8 mouse cellular contexts compared by ENCODE assay signal in the genomic region with DNA sequence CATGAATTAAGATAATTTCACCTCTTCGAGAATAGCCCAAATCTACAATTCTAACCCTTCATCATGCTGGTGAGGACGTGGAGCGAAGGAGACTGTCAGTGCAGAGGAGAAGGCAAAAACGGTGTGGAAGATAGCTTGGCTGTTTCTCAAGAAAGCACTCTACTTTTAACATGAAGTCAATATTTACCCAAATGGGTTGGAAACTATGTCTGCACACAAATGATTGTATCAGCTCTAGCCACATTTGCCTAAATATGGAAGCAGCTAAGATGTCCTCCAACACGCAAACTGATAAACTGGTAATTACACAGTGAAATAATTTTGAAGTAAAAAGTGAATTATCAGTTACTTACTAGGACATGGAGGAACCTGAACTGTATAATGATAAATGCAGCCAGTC. TPM values are rescaled to one million over a fixed set of nuclear protein-coding genes. Genes with fewer than 3 reads are reported as not detected.
DNase-seq lines count a peak whose midpoint lies in the region; ATAC-seq lines count a peak whose summit lies in the region.

No protein-coding gene starts in this region.

- H3K27me3 ChIP-seq in heart, embryonic 13.5 days (replicated peaks) = no peaks in the 10 kb centered on the region
- H3K27me3 ChIP-seq in hindbrain, embryonic 14.5 days (ENCODE audit: control insufficient read depth, insufficient read depth, low read length) = no peaks in the 10 kb centered on the region
- H3K27me3 ChIP-seq in midbrain, embryonic 11.5 days (ENCODE audit: control insufficient read depth, insufficient read depth, low read length) = no peaks in the 10 kb centered on the region

- peak overlapping the region; percentile 85 for H3K9ac ChIP-seq in heart, embryonic 13.5 days
- 0 out of 2 replicates have a peak overlapping the region, but pooled peaks have one; percentile 66 for H3K9ac ChIP-seq in hindbrain, embryonic 14.5 days
- H3K9ac ChIP-seq in midbrain, embryonic 11.5 days (ENCODE audit: low read length) = no peak overlapping the region

- peak overlapping the region; percentile 98 for H3K27ac ChIP-seq in heart, embryonic 13.5 days (replicated peaks)
- H3K27ac ChIP-seq in hindbrain, embryonic 14.5 days = peak overlapping the region; percentile 91; the same call in 1 of the 2 replicates
- H3K27ac ChIP-seq in midbrain, embryonic 11.5 days (ENCODE audit: low read depth, low read length) = no peak overlapping the region

- DNase-seq in heart, adult 8-10 months (ENCODE audit: low spot score) = no peak
- DNase-seq in MN1 (ENCODE audit: low spot score) = peak; percentile 18
- no peak for DNase-seq in hindbrain, embryonic 14.5 days (ENCODE audit: low spot score)
- DNase-seq in midbrain, embryonic 11.5 days (ENCODE audit: low spot score, missing footprints) = no peak
- DNase-seq in right cerebral cortex, postnatal 36 days (ENCODE audit: low spot score in 2 of 2) = no peak
- DNase-seq in ovary, adult 18-20 months (ENCODE audit: low spot score) = no peak

- ATAC-seq in heart, embryonic 13.5 days (ENCODE audit: extremely low read depth, insufficient number of reproducible peaks, low FRiP score, low TSS enrichment) = no peak
- no peak for ATAC-seq in hindbrain, embryonic 14.5 days (ENCODE audit: low FRiP score)
- ATAC-seq in midbrain, embryonic 11.5 days (ENCODE audit: low FRiP score) = no peak
- ATAC-seq in cerebellum, adult (ENCODE audit: insufficient number of reproducible peaks, low FRiP score, low TSS enrichment) = no peak

- no peaks in the 10 kb centered on the region for H3K9me3 ChIP-seq in heart, embryonic 13.5 days
- H3K9me3 ChIP-seq in hindbrain, embryonic 14.5 days (ENCODE audit: control insufficient read depth, low read length) = no peaks in the 10 kb centered on the region
- H3K9me3 ChIP-seq in midbrain, embryonic 11.5 days (ENCODE audit: control insufficient read depth, low read length) = no peaks in the 10 kb centered on the region

- peaks cover 47% of the 10 kb centered on the region for H3K36me3 ChIP-seq in heart, embryonic 13.5 days
- peaks cover 38% of the 10 kb centered on the region for H3K36me3 ChIP-seq in hindbrain, embryonic 14.5 days (replicated peaks; ENCODE audit: control insufficient read depth, insufficient read depth)
- peaks cover 4% of the 10 kb centered on the region; the same call in 1 of the 2 replicates for H3K36me3 ChIP-seq in midbrain, embryonic 11.5 days (ENCODE audit: control insufficient read depth, insufficient read depth, low read length)

- peak overlapping the region; percentile 73 for H3K4me3 ChIP-seq in heart, embryonic 13.5 days
- peak overlapping the region; percentile 50; the same call in 1 of the 2 replicates for H3K4me3 ChIP-seq in hindbrain, embryonic 14.5 days (replicated peaks; ENCODE audit: low read length)
- no peak overlapping the region for H3K4me3 ChIP-seq in midbrain, embryonic 11.5 days (ENCODE audit: low read depth, low read length)

- H3K4me1 ChIP-seq in heart, embryonic 13.5 days = peaks cover 37% of the 10 kb centered on the region
- H3K4me1 ChIP-seq in hindbrain, embryonic 14.5 days (replicated peaks; ENCODE audit: control insufficient read depth, insufficient read depth, low read length) = peaks cover 18% of the 10 kb centered on the region
- peaks cover 11% of the 10 kb centered on the region for H3K4me1 ChIP-seq in midbrain, embryonic 11.5 days (ENCODE audit: control insufficient read depth, insufficient read depth, low read length)

- H3K4me2 ChIP-seq in heart, embryonic 13.5 days = peak overlapping the region; percentile 92
- H3K4me2 ChIP-seq in hindbrain, embryonic 14.5 days (replicated peaks) = peak overlapping the region; percentile 90
- peak overlapping the region; percentile 85 for H3K4me2 ChIP-seq in midbrain, embryonic 11.5 days

- WGBS in heart, embryonic 13.5 days = 78% methylated on average over 5 of the region's 5 CpGs
- 89% methylated on average over 5 of the region's 5 CpGs for WGBS in hindbrain, embryonic 14.5 days
- WGBS in midbrain, embryonic 11.5 days = 90% methylated on average over 5 of the region's 5 CpGs

RNA-seq across cellular contexts. Expression of a gene that starts 1.0 kb away (rescaled TPM):
- 12.2 and 12.5 TPM in 2 replicates for polyA plus RNA-seq in heart, embryonic 13.5 days (2015; fragmentation: Nextera tagmentation; extraction: Ambion mirVana)
- 10 to 100 TPM; 10.3 to 15.0 (median 13.6) TPM for total RNA-seq in heart, adult 8-10 months (2022)
- 8.4 and 9.3 TPM in 2 replicates for polyA plus RNA-seq in hindbrain, embryonic 14.5 days (2014; fragmentation: Nextera tagmentation; extraction: Ambion mirVana)
- 16.4 and 17.8 TPM in 2 replicates for polyA plus RNA-seq in midbrain, embryonic 11.5 days (2014; fragmentation: Nextera tagmentation; extraction: Ambion mirVana)

RNA-seq across cellular contexts. Expression of a gene that starts 1.0 kb away (rescaled TPM):
- 154 and 178 TPM in 2 replicates for polyA plus RNA-seq in heart, embryonic 13.5 days (2015; fragmentation: Nextera tagmentation; extraction: Ambion mirVana)
- 10 to 100 TPM; 20.2 to 24.3 (median 20.9) TPM for total RNA-seq in heart, adult 8-10 months (2022)
- polyA plus RNA-seq in hindbrain, embryonic 14.5 days (2014; fragmentation: Nextera tagmentation; extraction: Ambion mirVana) = 143 and 148 TPM in 2 replicates
- 229 and 230 TPM in 2 replicates for polyA plus RNA-seq in midbrain, embryonic 11.5 days (2014; fragmentation: Nextera tagmentation; extraction: Ambion mirVana)

RNA-seq across cellular contexts. Expression of a gene that starts 21.9 kb away (rescaled TPM):
- polyA plus RNA-seq in heart, embryonic 13.5 days (2015; fragmentation: Nextera tagmentation; extraction: Ambion mirVana) = 12.5 and 13.0 TPM in 2 replicates
- total RNA-seq in heart, adult 8-10 months (2022) = 10 to 100 TPM; 43.5 to 56.2 (median 48.4) TPM
- polyA plus RNA-seq in hindbrain, embryonic 14.5 days (2014; fragmentation: Nextera tagmentation; extraction: Ambion mirVana) = 11.3 and 12.5 TPM in 2 replicates
- 10.2 and 12.1 TPM in 2 replicates for polyA plus RNA-seq in midbrain, embryonic 11.5 days (2014; fragmentation: Nextera tagmentation; extraction: Ambion mirVana)

RNA-seq across cellular contexts. Expression of a gene that starts 48.1 kb away (rescaled TPM):
- 50.8 and 54.4 TPM in 2 replicates for polyA plus RNA-seq in heart, embryonic 13.5 days (2015; fragmentation: Nextera tagmentation; extraction: Ambion mirVana)
- total RNA-seq in heart, adult 8-10 months (2022) = 10 to 100 TPM; 70.4 to 90.9 (median 77.0) TPM
- polyA plus RNA-seq in hindbrain, embryonic 14.5 days (2014; fragmentation: Nextera tagmentation; extraction: Ambion mirVana) = 40.6 and 42.8 TPM in 2 replicates
- polyA plus RNA-seq in midbrain, embryonic 11.5 days (2014; fragmentation: Nextera tagmentation; extraction: Ambion mirVana) = 37.5 and 39.8 TPM in 2 replicates

RNA-seq across cellular contexts. Expression of a gene that starts 51.5 kb away (rescaled TPM):
- 51.0 and 58.6 TPM in 2 replicates for polyA plus RNA-seq in heart, embryonic 13.5 days (2015; fragmentation: Nextera tagmentation; extraction: Ambion mirVana)
- 10 to 100 TPM; 28.5 to 35.3 (median 34.6) TPM for total RNA-seq in heart, adult 8-10 months (2022)
- polyA plus RNA-seq in hindbrain, embryonic 14.5 days (2014; fragmentation: Nextera tagmentation; extraction: Ambion mirVana) = 89.3 and 91.7 TPM in 2 replicates
- polyA plus RNA-seq in midbrain, embryonic 11.5 days (2014; fragmentation: Nextera tagmentation; extraction: Ambion mirVana) = 94.2 and 103 TPM in 2 replicates
